Comparison of ENCODE assay signal across 8 mouse cellular contexts in the genomic region with DNA sequence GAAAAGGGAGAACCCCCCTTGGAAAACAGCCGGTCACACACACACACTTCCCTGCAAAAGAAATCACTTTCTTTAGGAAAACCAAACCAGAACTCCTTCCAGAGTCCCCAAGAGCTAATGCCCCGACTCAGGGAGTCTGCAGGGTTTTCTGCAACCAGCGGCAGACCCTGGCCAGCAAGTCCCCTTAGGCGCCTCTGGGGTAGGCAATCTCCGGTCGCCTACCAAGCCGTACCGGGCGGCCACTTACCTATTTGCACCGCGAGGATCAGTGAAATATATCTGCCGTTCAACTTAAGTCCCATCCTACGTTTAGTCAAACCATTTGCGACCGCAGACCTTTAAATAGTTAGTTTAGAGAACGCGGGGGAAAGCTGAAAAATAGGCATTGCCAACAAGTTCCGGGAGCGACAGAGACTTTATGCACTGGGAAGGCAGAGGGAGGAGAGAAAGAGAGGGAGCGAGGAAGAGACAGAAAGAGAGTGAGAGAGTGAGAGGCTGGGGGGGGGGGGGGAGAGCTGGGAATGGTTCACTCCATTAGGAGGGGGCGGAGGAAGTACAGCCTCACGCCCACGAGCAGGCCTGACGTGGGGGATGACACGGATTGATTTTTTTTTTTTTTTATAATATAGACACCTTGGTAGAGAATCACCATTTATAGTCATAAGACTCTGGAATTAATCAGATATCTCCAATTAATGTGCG. TPM values are rescaled to one million over a fixed set of nuclear protein-coding genes. Genes with fewer than 3 reads are reported as not detected.
A peak's percentile ranks its signal among the peaks of the same experiment; 100 is the strongest.
DNase-seq lines count a peak whose midpoint lies in the region; ATAC-seq and TF ChIP-seq lines count a peak whose summit lies in the region.
"Had no signal": no experiment of that assay in that cellular context is flagged by ENCODE, and none has a peak within 500 bp of the region (broad histone marks: within the 10 kb centered on the region; RNA-seq: fewer than 3 reads in every experiment).

No protein-coding gene starts in this region.

- ATAC-seq in hindbrain, embryonic 14.5 days (ENCODE audit: low FRiP score) = peak; percentile 25; the same call in 1 of the 2 replicates
- ATAC-seq in midbrain, embryonic 13.5 days = no peak; the same call in 1 of the 2 replicates
- ATAC-seq in megakaryocyte, adult 5-6 weeks (ENCODE audit: poor library complexity, severe bottlenecking) = no peak
- no peak for ATAC-seq in activated CD4-positive, CD25-positive, alpha-beta regulatory T cell, adult 4 months

- peak; percentile 41; the same call in 1 of the 2 replicates for TF ChIP-seq POLR2A in cortical plate, adult 2 months (IDR thresholded peaks at IDR 0.05; ENCODE audit: extremely low read depth, insufficient read depth, low read length)

- H3K9ac ChIP-seq in hindbrain, embryonic 14.5 days = peak overlapping the region; percentile 72
- peak overlapping the region; percentile 87 for H3K9ac ChIP-seq in midbrain, embryonic 13.5 days (replicated peaks)

- H3K36me3 ChIP-seq in hindbrain, embryonic 14.5 days (replicated peaks; ENCODE audit: control insufficient read depth, insufficient read depth) = no peaks in the 10 kb centered on the region
- no peaks in the 10 kb centered on the region for H3K36me3 ChIP-seq in midbrain, embryonic 13.5 days

- DNase-seq in ovary, postnatal 36 days (ENCODE audit: low spot score) = peak; percentile 23
- no peak for DNase-seq in ovary, postnatal 14 days (ENCODE audit: low spot score)
- DNase-seq in hindbrain, embryonic 14.5 days (ENCODE audit: low spot score) = peak; percentile 58

- no peaks in the 10 kb centered on the region for H3K9me3 ChIP-seq in hindbrain, embryonic 14.5 days (ENCODE audit: control insufficient read depth, low read length)
- peaks cover 2% of the 10 kb centered on the region; the same call in 1 of the 2 replicates for H3K9me3 ChIP-seq in midbrain, embryonic 13.5 days

- H3K4me2 ChIP-seq in hindbrain, embryonic 14.5 days (replicated peaks) = peak overlapping the region; percentile 74
- H3K4me2 ChIP-seq in midbrain, embryonic 13.5 days (replicated peaks) = peak overlapping the region; percentile 73

- 0% methylated on average over 26 of the region's 26 CpGs for WGBS in hindbrain, embryonic 14.5 days
- under 1% methylated on average over 26 of the region's 26 CpGs for WGBS in midbrain, embryonic 13.5 days

- H3K27ac ChIP-seq in cortical plate, adult 2 months (ENCODE audit: insufficient read depth, low read length) = peak overlapping the region; percentile 82
- peak overlapping the region; percentile 96 for H3K27ac ChIP-seq in hindbrain, embryonic 14.5 days
- H3K27ac ChIP-seq in midbrain, embryonic 13.5 days = peak overlapping the region; percentile 98

- H3K4me1 ChIP-seq in cortical plate, adult 2 months (ENCODE audit: control insufficient read depth, insufficient read depth, low read length) = no peaks in the 10 kb centered on the region
- 0 out of 2 replicates have a peak, but pooled peaks cover 7% of the 10 kb centered on the region for H3K4me1 ChIP-seq in hindbrain, embryonic 14.5 days (replicated peaks; ENCODE audit: control insufficient read depth, insufficient read depth, low read length)
- peaks cover 23% of the 10 kb centered on the region for H3K4me1 ChIP-seq in midbrain, embryonic 13.5 days (replicated peaks)

- TF ChIP-seq CTCF in cortical plate, adult 2 months (IDR thresholded peaks at IDR 0.05; ENCODE audit: extremely low read depth, insufficient read depth, low read length) = no peak

- peak overlapping the region; percentile 55 for H3K4me3 ChIP-seq in cortical plate, adult 2 months (ENCODE audit: insufficient read depth, low read length)
- H3K4me3 ChIP-seq in hindbrain, embryonic 14.5 days (replicated peaks; ENCODE audit: low read length) = peak overlapping the region; percentile 46
- H3K4me3 ChIP-seq in midbrain, embryonic 13.5 days (replicated peaks) = peak overlapping the region; percentile 60

- H3K27me3 ChIP-seq in hindbrain, embryonic 14.5 days (ENCODE audit: control insufficient read depth, insufficient read depth, low read length) = peaks cover 42% of the 10 kb centered on the region
- peaks cover 62% of the 10 kb centered on the region for H3K27me3 ChIP-seq in midbrain, embryonic 13.5 days

RNA-seq across cellular contexts. Expression of a gene that starts 0.8 kb away (rescaled TPM):
- 251 and 304 TPM in 2 replicates for polyA plus RNA-seq in cortical plate, adult 2 months (2012; rRNA removed)
- polyA plus RNA-seq in hindbrain, embryonic 14.5 days (2014; fragmentation: Nextera tagmentation; extraction: Ambion mirVana) = 64.6 and 83.7 TPM in 2 replicates
- 76.3 and 79.8 TPM in 2 replicates for polyA plus RNA-seq in midbrain, embryonic 13.5 days (2015; fragmentation: Nextera tagmentation; extraction: Ambion mirVana)
- not detected in 2 replicates for total RNA-seq in megakaryocyte, adult 5-6 weeks (2015)
- total RNA-seq in megakaryocyte, adult 5-6 weeks (2017) = not detected in 2 replicates
- 10 to 100 TPM; 21.6 to 35.2 TPM for polyA plus RNA-seq in activated CD4-positive, CD25-positive, alpha-beta regulatory T cell, adult 4 months (2017; shearing (Covaris generic))
- total RNA-seq: common myeloid progenitor, adult 5-6 weeks had no signal
